Mouse (Mus musculus) natural killer cell, adult 2 months (primary cell): ENCODE results near the gene Zfand6.
A peak's percentile ranks its signal among the peaks of the same experiment; 100 is the strongest.

ENCODE experiments used
- DNase-seq, 2 experiments: peaks; one replicate each; pipeline ENCODE4 v3.0.0; 2022; ENCODE audit warnings: low spot score in 2 of 2

Gene Zfand6

GRCm38 (mm10) chr7:84594087-84594916 is 95.5 kb downstream of the Zfand6 start:
- peak; percentile 21 to 38 for DNase-seq

GRCm38 (mm10) chr7:84591347-84591746 is 98.4 kb downstream of the Zfand6 start:
- DNase-seq = no peak

GRCm38 (mm10) chr7:84590622-84591021 is 99.1 kb downstream of the Zfand6 start:
- DNase-seq = no peak

- DNase-seq = no peak
Observed at GRCm38 (mm10) chr7:84587101-84587783, 102.5 kb downstream of the Zfand6 start.

GRCm38 (mm10) chr7:84586360-84587100 is 103.2 kb downstream of the Zfand6 start:
- no peak for DNase-seq

- DNase-seq = no peak
Observed at GRCm38 (mm10) chr7:84585086-84585485, 104.7 kb downstream of the Zfand6 start.

- DNase-seq = no peak
Observed at GRCm38 (mm10) chr7:84579769-84580168, 110.0 kb downstream of the Zfand6 start.

- no peak for DNase-seq
Observed at GRCm38 (mm10) chr7:84578841-84579240, 110.9 kb downstream of the Zfand6 start.

GRCm38 (mm10) chr7:84577034-84577433 is 112.7 kb downstream of the Zfand6 start:
- no peak for DNase-seq

GRCm38 (mm10) chr7:84566200-84566599 is 123.6 kb downstream of the Zfand6 start:
- no peak for DNase-seq

- no peak for DNase-seq
Observed at GRCm38 (mm10) chr7:84564236-84564635, 125.5 kb downstream of the Zfand6 start.
